Mouse (Mus musculus) granulocyte monocyte progenitor cell, adult 5-6 weeks (primary cell): ENCODE results near the gene Lpin1. TPM values are rescaled to one million over a fixed set of nuclear protein-coding genes. Genes with fewer than 3 reads are reported as not detected.

Experiments used
- ATAC-seq: replicated peaks from 2 replicates; pipeline ENCODE4 v1.8.0; 2016; ENCODE audit warnings: mild to moderate bottlenecking, moderate TSS enrichment, inconsistent platforms; ENCODE audit not compliant: poor library complexity, severe bottlenecking
- total RNA-seq, 2 experiments: library from RNA; stranded (forward) in 1 of 2; stranded (reverse) in 1 of 2; fragments of 200-712, 200-1000 nt in 1 of 2; fragments of >200 nt in 1 of 2; fragmentation: Nextera tagmentation in 1 of 2; gene quantifications; 2 replicates each; pipeline ENCODE4 v1.2.3; 2014 to 2017

Gene Lpin1
- total RNA-seq, 2 experiments from 2014 or later, result 2.2 to 2.4 TPM

DNA sequence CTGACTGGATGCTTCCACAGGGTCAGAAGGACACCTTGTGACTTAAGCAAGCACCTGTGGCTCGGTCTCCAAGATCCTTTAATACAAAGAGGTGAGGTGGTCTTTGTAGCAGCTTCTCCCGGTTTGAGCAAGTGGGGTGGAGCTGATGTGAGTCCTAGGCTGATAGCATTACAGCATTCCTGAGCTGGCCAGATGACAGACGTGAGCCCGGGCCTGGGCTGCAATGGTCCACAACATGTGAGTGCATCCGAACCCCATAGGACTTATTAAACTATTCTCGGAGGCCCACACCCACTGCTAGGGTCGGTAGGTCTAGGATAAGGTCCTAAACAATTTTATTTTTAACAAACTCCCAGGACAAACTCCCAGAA lies 77.9 kb downstream of the Lpin1 start:
- ATAC-seq, result peak; percentile 11

- ATAC-seq, result peak; percentile 88
Measured at GRCm38 (mm10) chr12:16531956-16532859, 78.6 kb downstream of the Lpin1 start.

- peak; percentile 3; the same call in 1 of the 2 replicates for ATAC-seq
Measured at GRCm38 (mm10) chr12:16528650-16529049, 82.1 kb downstream of the Lpin1 start.

GRCm38 (mm10) chr12:16527941-16528340 lies 82.8 kb downstream of the Lpin1 start:
- no peak for ATAC-seq

DNA sequence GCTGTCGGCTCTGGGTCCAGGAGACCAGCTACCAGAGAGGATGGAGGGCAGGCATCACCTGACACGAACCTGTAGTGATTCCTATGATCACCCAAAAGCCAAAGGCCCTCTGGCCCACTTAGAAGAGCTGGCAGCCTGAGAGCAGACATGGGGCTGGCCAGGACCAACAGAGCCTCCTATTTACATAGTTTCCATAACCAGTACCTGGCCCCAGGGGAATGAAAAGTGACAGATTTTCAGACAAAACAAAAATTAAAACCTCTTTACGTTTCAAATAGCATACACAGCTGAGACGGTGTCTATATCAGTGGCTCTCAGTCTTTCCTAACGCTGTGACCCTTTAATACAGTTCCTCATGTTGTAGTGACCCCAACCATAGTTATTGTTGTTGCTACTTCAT lies 83.9 kb downstream of the Lpin1 start:
- no peak for ATAC-seq

DNA sequence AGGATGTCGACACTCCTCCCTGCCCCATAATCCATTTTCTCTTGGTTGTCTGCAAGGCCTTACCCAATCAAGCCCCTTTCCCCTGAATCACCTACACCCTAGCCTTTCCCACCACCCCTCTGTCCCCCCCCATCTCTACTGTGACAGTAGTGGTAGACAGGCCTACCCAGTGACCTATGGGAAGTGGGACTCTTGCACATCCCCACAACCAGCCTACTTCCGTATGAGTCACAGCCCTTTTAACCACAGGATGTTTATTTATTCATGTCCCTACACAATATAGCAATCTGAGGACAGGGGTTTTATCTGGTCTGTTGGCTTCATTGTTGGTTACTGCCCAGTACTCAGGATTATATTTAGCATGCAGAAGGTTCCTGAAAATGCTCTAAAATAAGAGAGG lies 84.6 kb downstream of the Lpin1 start:
- peak; percentile 94 for ATAC-seq

- ATAC-seq, result no peak
Measured at GRCm38 (mm10) chr12:16515183-16515582, 95.6 kb downstream of the Lpin1 start.

DNA sequence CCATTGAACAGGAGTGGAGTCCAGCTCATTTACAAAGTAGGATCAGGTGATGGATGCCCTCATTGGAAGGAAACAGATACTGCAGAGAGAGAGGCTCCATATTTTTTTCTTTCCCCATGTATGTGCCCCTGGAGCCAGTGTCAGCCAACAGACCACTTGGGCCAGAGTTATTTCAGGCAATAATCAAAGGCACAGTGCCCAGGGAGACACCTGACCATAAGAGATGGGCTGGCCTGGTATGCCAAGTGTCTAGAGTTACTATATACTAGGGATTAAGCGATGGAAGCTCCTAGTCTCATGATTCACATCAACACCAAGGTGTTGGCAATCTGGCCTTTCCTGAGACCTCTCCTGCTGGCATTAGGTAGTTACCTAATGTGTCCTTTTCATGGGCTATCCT lies 97.8 kb downstream of the Lpin1 start:
- no peak for ATAC-seq

- ATAC-seq, result peak; percentile 96
Measured at GRCm38 (mm10) chr12:16509122-16509752, 101.5 kb downstream of the Lpin1 start.

- ATAC-seq, result no peak
Measured at GRCm38 (mm10) chr12:16506796-16507790, 103.7 kb downstream of the Lpin1 start.

GRCm38 (mm10) chr12:16504244-16504643 lies 106.5 kb downstream of the Lpin1 start:
- ATAC-seq, result no peak

DNA sequence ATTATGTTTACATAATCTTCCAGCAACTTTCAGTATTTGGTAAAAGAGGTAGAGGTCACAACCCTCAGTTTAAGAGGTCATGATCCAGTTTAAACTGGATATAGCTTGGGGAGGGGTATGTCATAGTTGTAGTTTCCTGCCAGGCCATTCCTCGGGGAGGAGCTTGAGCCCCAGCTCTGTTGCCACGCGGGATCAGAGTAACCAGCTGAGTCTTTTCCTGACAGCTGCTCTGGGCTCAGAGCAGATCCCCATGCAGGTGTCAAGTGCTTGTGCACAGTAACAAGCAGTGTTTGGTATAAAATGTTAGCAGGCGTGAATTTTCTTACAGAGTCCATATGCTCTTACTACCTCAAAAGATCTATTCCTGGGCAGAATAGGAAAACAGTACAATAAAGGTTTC lies 112.8 kb downstream of the Lpin1 start:
- ATAC-seq, result no peak

GRCm38 (mm10) chr12:16492713-16493112 lies 118.1 kb downstream of the Lpin1 start:
- no peak for ATAC-seq

- no peak for ATAC-seq
Measured at GRCm38 (mm10) chr12:16488899-16489298, 121.9 kb downstream of the Lpin1 start.

DNA sequence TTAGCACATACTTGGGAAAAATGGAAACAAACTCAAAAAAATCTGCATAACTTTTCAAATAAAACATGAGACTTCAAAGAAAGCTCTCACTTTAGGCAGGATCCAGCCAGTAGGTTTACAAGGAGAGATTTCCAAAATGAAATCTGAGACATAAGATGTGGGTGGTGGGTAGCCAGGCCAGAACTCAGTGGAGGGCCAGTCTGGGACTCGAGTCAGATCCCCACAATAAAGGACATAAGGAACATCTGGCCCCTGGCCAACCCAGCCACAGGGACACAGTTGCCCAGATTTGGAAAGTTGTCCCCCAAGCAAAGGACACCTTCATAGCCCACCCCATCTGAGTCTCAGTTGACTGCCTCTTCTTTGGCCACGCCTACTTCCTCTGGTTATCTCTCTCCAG lies 123.3 kb downstream of the Lpin1 start:
- ATAC-seq, result no peak

Other genes starting within 250 kb of the Lpin1 start
- not detected in 2 replicates for gene Ntsr2, start 42.4 kb upstream of the Lpin1 start, total RNA-seq (2014; fragmentation: Nextera tagmentation)
- not detected in 2 replicates for gene Ntsr2, start 42.4 kb upstream of the Lpin1 start, total RNA-seq (2017)
- gene Greb1, start 189.9 kb upstream of the Lpin1 start, total RNA-seq (2014; fragmentation: Nextera tagmentation), result 0.49 TPM in 1 of 2 replicates, not detected in the other
- 0.13 and 0.26 TPM in 2 replicates for gene Greb1, start 189.9 kb upstream of the Lpin1 start, total RNA-seq (2017)
- 41.0 and 41.9 TPM in 2 replicates for gene E2f6, start 200.0 kb upstream of the Lpin1 start, total RNA-seq (2014; fragmentation: Nextera tagmentation)
- 38.8 and 43.9 TPM in 2 replicates for gene E2f6, start 200.0 kb upstream of the Lpin1 start, total RNA-seq (2017)